Mouse (Mus musculus) NIH3T3 (cell line): ENCODE measurements around the gene Rxrb.

Experiments
- DNase-seq: peaks from one replicate; pipeline ENCODE4 v3.0.0-alpha.2; 2012; ENCODE audit warnings: low read depth

The Rxrb gene

GRCm38 (mm10) chr17:34025756-34026151, 5.9 kb upstream of the Rxrb start:
- DNase-seq = no peak

- DNase-seq = peak; percentile 60
These were observed 5.4 kb upstream of the Rxrb start for GRCm38 (mm10) chr17:34026221-34026620.

GRCm38 (mm10) chr17:34026917-34027655, 4.5 kb upstream of the Rxrb start:
- peak; percentile 68 for DNase-seq

DNA sequence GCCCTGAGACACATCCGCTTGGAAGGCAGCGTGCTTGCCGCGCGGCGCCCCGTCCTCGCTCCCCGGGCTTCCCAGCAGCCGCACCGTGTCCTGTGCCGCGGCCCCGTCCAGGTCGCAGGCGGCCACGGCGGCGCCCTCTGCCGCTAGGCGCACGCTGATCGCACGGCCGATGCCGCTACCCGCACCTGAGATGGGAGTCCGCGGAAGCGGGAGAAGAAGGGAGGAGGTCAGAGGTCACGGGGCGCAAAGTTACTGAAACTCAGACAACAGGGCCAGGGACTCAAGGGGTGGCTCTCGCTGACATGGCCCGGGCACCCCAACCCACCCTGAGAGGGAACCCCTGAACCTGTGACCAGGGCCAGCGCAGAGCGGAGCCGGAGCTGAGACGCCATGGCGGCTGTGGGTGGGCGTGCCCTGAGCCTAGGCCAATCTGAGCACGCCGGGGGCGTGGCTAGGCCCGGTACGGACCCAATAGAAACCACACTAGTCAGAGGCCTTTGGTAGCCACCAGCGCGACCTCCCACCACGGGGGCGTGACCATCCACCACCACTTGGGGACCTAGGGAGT, 3.9 kb upstream of the Rxrb start, which contains the start of gene H2-Ke6:
Gene H2-Ke6 (minus strand): TSS at position 405 of the 568 bp plus-strand sequence.
- DNase-seq = peak; percentile 97

- no peak for DNase-seq
These were observed 3.0 kb upstream of the Rxrb start for GRCm38 (mm10) chr17:34028501-34029149.

GRCm38 (mm10) chr17:34029150-34029889, 2.3 kb upstream of the Rxrb start:
- DNase-seq = no peak

DNA sequence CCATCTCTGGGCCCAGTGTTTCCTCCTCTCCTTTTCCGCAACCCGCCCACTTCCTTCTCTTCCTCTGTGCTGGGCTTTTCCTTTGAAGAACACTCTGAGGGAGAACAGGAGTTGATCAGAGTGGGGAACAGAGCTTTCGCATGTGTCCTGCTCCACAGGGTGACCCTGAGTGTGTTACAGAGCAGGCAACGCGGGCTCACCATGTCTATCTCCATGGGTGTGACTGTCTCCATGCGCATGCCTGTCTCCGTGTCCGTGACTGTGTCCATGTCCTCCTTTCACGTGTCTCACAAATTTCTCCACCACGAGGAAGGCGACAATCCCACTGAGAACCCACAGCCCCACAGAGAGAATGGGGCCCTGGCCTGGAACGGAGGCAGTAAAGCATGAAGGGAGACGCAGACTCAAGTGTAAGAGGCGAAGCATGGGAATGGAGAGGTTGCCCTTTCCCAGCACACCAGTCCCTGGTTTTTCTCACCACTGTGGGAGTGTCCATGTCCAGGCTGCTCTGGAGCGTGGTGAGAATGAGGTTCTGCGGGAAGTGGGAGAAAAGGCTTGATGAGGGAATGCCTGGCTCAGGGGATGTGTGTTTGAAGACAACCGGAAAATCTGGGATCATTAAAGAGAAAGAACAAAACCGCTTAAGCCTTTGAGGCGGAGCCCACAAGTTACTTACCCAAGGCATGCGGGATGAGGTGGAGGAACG, 1.6 kb upstream of the Rxrb start:
- no peak for DNase-seq

GRCm38 (mm10) chr17:34030861-34031326, 718 bp upstream of the Rxrb start:
- DNase-seq = peak; percentile 64

DNA sequence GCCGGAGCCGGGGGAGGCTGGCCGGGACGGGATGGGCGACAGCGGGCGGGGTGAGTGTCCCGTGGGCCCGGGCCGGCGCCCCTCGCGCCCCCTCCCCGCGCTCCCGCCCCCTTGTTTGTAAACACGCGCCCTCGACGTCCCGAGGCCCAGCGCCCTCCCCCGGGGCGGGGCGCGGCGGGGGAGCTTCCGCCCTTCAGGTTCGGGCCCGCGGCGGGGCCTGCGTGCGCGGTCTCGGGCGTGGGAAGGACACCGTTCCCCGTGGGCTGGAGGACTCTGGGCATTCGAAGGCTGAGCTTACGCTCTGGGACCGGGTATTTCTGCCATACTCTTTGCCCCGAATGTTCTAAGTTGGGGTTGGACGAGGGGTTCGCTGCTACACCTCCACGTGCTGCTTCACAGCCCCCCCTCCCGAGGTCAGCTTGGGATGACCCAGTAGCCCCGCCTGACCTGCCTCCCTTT, 591 bp downstream of the Rxrb start:
- DNase-seq = peak; percentile 82

- no peak for DNase-seq
These were observed 1.2 kb downstream of the Rxrb start for GRCm38 (mm10) chr17:34032806-34033205.

GRCm38 (mm10) chr17:34033441-34033840, 1.8 kb downstream of the Rxrb start:
- no peak for DNase-seq

- peak; percentile 82 for DNase-seq
These were observed 2.5 kb downstream of the Rxrb start for GRCm38 (mm10) chr17:34034064-34034463.

DNA sequence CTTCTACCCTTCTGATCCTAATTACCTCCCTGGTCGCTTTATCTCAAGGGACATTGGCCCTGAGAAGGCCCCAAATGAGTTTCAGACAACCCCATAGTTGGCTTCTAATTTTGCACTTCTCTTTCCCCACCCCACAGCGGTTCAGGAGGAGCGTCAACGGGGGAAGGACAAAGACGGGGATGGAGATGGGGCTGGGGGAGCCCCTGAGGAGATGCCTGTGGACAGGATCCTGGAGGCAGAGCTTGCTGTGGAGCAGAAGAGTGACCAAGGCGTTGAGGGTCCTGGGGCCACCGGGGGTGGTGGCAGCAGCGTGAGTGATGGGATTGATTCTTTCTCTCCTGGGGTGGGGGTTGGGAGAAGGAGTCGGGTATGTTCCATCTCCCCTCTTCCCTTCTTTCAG, 3.9 kb downstream of the Rxrb start:
- no peak for DNase-seq

GRCm38 (mm10) chr17:34036647-34037046, 5.0 kb downstream of the Rxrb start:
- no peak for DNase-seq

- DNase-seq = no peak
These were observed 5.6 kb downstream of the Rxrb start for GRCm38 (mm10) chr17:34037241-34037640.

- no peak for DNase-seq
These were observed 6.8 kb downstream of the Rxrb start for GRCm38 (mm10) chr17:34038440-34038839.

DNA sequence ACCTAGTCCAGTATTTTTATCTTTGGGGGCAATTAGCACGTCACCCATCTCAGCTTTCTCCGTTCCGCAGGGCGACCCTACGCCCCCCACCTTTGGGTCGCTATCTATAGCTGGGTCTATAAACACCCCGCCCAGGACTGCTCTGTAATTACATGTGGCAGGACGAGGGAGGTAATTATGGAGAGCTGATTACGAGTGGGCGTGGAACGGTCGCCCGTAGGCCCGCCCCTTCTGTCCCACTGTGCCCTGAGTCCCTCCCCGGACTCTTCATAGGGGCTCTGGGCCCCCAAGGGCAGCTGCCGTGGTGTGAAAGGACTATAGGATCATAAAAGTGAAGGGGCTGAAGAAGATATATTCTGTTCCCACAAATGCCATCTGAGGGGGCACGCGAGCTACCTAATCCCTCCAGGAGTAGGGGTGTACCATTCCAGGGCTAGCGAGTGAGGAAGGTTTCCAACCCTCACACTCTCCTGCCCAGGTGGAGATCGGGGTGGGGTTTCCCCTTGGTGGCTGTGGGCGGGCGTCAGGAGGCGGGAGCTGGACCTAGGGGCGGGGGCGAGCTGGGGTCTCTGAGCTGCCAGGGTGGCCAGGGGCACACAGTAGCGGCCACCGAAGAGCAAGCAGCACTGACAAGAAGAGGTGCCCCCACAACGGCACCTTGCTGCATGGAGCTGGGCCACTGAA, 7.4 kb downstream of the Rxrb start, which contains the start of gene Col11a2:
Gene Col11a2 (plus strand): TSS at position 560 of the 684 bp plus-strand sequence.
- DNase-seq = no peak

GRCm38 (mm10) chr17:34039562-34040450, 8.2 kb downstream of the Rxrb start:
- peak; percentile 70 for DNase-seq

GRCm38 (mm10) chr17:34045941-34046340, 14.3 kb downstream of the Rxrb start:
- no peak for DNase-seq
